Mouse (Mus musculus): ENCODE measurements at regions not wholly inside any gene's neighbourhood (a gene's known extent, or its start where the extent isn't known, plus 50 kb on each side); places are given as distances from the start of the nearest gene placed in this dataset.

DNA sequence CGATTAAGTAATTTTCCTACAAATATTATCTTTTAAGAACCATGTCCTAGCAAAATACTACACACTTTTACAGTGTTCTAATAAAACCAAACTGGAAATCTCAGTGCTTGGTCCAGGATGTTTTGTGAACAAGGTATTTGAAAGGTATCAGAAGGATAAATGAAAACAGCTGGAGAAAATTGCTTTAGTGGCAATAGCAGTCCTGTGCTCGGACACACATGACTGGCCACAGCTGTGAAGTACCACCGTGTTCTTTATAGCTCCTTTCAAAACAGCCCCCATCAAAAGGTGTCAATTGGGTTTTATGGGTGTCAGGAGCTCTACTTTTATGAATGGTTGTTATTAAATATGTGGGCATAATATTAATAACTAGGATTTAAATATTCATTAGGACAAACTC is 293.5 kb downstream of the Sema3d start:
- TF ChIP-seq GABPA (IDR thresholded peaks at IDR 0.05; ENCODE audit: low read depth, low read length) (no peak), CTCF (IDR thresholded peaks at IDR 0.05 in 2 of 3, conservative IDR thresholded peaks at IDR 0.05 in 1 of 3; ENCODE audit: control insufficient read depth in 1 of 3, insufficient read depth in 1 of 3, low read depth in 2 of 3, low read length in 3 of 3, poor library complexity in 1 of 3, severe bottlenecking in 1 of 3) (no peak), E2F4 (IDR thresholded peaks at IDR 0.05; ENCODE audit: borderline replicate concordance, low read depth, low read length) (no peak), NELFE (IDR thresholded peaks at IDR 0.05; ENCODE audit: low read depth, low read length) (no peak), POLR2AphosphoS2 (IDR thresholded peaks at IDR 0.05; ENCODE audit: low read length) (no peak), MEF2A (IDR thresholded peaks at IDR 0.05; ENCODE audit: extremely low read depth, insufficient replicate concordance, low read depth, low read length, poor library complexity, severe bottlenecking) (no peak), EP300 (IDR thresholded peaks at IDR 0.05; ENCODE audit: low read depth in 1 of 2, low read length in 2 of 2) (no peak), UBTF (IDR thresholded peaks at IDR 0.05; ENCODE audit: borderline replicate concordance, insufficient read depth, low read depth, low read length) (no peak), TBP (IDR thresholded peaks at IDR 0.05; ENCODE audit: low read depth, low read length) (no peak)

Measured in MEL (cell line).